Mouse (Mus musculus) ovary, postnatal 36 days (tissue): ENCODE data around the gene Chrna5.
A peak's percentile ranks its signal among the peaks of the same experiment; 100 is the strongest.

ENCODE experiments used
- DNase-seq: peaks from one replicate; pipeline ENCODE4 v3.0.0; 2022; ENCODE audit warnings: low spot score, mixed read lengths

Gene Chrna5

GRCm38 (mm10) chr9:55023902-55024583 lies 43.4 kb downstream of the Chrna5 start:
- DNase-seq: peak; percentile 67

DNA sequence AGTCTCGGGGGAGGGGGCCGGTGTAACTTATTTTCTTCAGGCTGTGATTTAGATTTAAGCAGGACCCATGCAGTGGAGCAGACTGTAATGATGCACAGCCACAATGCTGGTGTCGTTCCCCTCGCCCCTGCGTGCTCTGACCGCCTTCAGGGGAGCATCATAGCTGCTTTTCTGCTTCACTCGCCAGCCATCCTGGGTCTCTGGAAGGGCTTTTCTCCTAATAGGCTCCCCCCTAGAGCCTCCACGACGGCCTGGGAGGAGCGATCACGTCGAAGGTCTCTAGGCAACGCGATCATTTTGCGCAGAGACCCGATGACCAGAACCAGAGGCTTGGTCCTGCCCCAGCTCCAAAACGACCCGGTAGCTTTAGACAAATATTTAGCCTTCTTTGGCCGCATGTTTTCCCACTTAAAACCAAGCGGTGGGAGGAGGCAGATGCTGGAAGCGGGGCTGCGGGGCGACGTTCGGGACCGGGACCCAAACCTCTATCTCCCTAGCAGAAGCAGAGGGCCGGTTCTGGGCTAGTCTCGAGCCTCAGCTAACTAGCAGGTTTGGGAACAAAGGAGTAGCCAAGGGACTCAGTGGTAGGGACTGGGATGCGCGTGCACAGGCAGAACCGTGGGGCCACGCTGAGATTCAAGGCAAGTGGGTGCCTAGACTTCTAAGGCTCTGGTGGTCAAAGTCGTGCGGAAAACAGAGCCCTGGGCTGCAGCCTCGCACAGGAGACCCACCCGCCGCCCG lies 45.0 kb downstream of the Chrna5 start:
- no peak for DNase-seq

- peak; percentile 29 for DNase-seq
Observed at GRCm38 (mm10) chr9:55026275-55026663, 45.6 kb downstream of the Chrna5 start, which contains the start of gene Chrna3. Gene Chrna3, minus strand, starts transcription at chr9:55026562.

GRCm38 (mm10) chr9:55031435-55032167 lies 50.9 kb downstream of the Chrna5 start:
- no peak for DNase-seq

GRCm38 (mm10) chr9:55038948-55039347 lies 58.3 kb downstream of the Chrna5 start:
- DNase-seq: no peak

DNA sequence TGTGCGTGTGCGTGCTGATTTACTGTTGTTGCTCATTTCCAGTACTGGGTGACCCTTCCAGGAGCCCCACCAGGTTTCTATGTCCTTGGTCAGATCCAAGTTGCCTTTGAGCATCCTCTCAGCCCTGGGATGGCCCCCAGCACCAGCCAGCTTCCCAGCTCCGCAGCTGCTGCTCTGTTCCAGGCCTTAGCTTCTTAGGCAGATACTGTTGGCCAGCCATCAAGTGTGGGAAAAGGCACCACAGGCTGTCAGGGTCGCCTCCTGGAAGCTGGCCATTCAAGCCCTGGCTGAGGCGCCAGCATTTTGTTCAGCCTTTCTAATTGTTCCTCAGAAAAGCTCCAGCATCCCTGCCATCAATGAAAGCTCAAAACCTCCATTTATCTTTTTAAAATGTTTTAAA lies 59.3 kb downstream of the Chrna5 start:
- no peak for DNase-seq

DNA sequence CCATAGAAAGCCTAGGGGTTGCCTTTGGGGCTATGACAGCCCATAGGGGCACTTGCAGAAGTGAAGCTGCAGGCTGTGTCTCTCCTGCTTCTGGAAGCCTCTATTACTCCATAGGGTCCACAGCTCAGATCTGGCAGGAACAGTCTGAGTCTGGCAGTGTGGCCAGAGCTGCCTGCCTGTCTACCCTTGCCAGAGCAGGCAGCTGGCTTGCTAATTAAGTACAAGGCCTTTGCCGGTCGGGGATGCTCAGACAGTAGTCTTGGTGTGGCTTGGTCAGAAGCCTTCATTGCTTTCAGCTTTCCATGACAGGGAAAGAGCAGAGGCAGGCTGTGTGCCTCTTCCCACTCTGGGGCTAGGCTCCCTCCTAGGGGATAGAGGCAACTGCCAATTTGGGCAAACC lies 60.7 kb downstream of the Chrna5 start:
- DNase-seq: no peak

DNA sequence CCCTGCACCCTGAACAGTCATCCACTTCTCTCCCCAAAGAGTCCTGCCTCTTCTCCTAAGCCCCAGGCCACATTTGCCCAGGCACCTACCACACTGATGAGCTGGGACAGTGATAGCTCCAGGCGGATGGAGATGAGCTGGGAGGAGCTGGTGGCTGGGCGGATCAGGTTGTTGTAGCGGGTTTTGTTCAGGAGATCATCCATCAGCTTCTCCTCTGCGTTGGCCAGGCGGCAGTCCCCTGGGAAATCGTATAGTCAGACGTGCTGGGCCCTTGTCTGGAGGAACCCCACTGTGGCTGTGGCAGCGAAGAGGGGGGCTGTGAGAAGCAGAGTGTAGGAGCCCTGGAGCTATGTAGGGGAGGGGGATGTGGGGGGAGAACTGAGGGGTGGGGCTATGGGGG lies 63.0 kb downstream of the Chrna5 start:
- DNase-seq: no peak

DNA sequence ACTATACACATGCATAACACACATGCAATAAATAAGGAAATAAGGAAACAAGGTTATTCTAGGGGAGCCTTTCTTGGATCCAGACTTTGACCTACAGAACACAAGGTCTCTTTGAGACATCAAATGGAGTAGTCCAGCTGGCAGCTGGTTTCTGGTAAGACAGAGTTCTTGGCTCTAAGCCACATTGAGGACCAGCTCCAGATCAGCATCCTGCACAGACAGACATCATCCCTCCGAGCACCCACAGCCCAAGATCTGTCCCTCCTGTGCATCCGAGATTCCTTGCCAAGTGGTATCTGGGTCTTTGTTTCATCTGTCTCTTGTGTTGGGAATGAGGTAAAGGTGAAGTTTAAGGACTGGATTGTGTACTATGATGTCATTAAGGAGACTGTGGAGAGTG lies 64.3 kb downstream of the Chrna5 start:
- no peak for DNase-seq

DNA sequence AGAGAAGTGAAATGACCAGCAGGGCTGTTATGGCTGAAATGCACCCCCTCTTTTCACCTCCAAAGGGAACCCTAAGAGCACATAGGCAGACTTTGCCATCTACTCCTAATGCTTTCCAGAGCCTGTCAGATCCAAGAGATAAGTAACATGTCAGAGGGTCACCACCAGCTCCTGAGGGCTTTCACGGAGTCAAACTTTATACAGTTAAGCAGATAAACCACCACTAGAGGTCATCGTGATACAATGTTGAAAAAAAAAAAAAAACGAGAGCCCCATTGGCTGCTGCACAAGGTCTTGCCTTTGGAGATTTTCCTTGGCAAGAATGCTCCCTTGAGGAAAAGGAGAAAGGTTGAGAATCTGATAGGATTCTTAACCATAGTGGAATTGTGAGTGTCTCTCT lies 66.1 kb downstream of the Chrna5 start:
- no peak for DNase-seq

DNA sequence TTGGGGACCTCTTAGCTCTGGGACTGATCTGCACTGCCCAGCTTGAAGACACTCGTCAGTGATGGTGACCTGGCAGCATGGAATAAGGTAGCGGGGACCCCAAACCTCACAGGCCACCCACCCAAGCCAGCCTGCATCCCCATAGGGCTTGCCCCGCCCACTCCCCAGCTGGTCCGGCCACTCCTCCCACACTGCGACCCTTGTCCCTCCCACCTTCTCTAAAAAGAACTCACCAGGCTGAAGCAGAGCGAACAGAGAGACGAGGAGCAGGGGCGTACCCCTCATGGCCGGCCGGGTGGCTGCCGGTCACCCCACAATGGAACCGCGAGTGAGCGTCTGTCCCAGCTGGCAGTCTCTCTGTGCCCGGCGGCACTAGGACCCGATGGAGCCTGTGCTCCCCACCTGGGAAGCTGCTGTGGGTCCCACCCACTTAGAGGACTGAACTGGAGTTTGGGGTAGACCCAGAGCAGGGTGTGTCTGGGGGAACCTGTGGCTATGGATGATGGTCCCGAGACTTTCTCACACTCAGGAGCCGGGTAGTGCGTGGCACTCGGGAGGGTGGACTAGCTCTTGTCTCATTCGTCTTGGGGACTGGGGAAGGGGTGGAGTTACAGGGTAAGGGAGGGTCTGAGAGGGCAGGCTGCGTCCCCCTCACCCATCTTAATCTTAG lies 67.7 kb downstream of the Chrna5 start, which contains the start of gene Chrnb4:
TSS of gene Chrnb4 (minus strand) at position 569 of the 670 bp plus-strand sequence.
- peak; percentile 13 for DNase-seq

- no peak for DNase-seq
Observed at GRCm38 (mm10) chr9:55055386-55055930, 74.8 kb downstream of the Chrna5 start.
